Mouse (Mus musculus): ENCODE measurements around the gene Emsy.

The Emsy gene

DNA sequence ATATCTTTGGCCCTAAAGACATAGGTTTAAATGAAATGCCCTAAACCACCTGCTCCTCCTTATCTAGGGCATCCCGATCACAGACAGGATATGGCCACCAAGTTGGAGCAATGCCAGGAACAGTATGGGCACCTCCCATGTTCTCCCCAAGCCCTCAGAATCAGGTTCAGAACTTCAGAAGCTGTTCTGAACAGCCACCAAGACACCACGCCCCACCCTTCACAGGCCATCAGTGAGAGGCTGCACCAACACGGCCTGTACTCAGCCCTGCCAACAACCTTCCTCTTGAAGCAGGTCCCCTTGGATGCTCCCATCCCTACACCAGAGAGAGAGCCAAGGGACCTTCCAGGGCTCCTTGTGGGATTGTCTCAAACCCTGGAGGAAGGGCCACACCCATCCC is 112.0 kb downstream of the Emsy start:
- in situ Hi-C loops (cut with MboI; ENCODE audit: low sequenced_read_pairs): no loop called here

DNA sequence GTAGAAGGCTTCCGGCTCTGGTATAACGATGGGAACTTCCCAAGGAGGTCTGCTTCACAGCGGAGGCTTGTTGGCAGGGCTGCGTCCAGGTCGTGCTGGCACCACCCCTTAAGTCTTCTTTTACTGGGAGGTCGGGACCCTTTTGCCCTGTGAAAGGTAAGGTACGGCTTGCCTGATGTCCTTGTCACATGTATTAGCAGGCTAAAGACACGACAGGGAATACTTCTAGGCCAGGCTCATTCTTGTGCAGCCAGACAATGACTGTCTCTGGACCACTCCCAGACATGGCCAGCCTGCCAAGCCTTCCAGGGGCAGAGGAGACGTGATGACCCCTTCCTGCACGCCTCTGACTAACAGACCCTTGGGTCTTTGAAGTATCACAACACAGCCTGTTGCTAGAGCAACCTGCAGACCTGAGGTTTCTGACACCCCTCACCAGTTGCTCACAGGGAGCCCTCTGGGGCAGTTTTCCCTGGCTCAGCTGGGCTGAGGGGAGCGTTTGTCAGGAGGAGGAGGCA is 112.7 kb downstream of the Emsy start:
- in situ Hi-C loops (cut with MboI; ENCODE audit: low sequenced_read_pairs): no loop called here

DNA sequence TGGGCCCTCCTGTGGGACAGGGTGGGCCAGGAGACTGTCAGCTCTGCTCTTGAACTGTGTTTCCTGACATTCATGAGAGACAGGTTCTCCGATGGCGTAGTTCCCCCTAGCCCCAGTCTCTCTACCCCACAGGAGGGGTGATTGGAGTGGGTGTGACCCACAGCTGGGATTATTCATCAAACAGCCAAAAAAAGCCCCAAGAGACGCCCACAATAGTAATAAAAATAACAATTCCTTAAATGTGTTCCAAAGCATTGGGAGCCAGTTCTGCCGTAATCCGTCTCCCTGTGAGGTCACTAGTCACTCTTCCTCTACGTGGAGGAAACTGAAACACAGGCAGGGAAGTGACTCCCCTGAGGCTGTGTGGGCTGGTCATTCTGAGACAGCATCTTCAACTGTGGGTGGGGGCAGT is 113.8 kb downstream of the Emsy start:
- in situ Hi-C loops (cut with MboI; ENCODE audit: low sequenced_read_pairs): no loop called here

DNA sequence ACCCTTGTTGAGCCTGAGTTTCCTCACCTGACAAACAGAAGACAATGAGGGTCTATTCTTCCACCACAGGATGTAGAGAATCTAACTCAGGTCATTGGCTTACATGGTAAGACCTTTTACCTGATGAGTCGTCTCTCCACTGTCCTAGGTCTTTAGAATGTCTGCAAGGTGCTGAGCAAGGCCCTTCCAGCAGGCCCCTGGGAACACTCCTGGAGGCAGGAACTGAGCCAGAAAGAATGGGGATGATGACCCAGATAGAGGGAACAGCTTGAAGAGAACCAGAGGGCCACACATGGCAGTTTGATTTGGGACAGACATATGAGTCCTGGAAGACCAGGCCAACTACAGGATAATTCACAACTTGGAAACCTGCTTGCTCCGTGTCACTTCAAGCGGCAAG is 114.3 kb downstream of the Emsy start:
- in situ Hi-C loops (cut with MboI; ENCODE audit: low sequenced_read_pairs): no loop called here

DNA sequence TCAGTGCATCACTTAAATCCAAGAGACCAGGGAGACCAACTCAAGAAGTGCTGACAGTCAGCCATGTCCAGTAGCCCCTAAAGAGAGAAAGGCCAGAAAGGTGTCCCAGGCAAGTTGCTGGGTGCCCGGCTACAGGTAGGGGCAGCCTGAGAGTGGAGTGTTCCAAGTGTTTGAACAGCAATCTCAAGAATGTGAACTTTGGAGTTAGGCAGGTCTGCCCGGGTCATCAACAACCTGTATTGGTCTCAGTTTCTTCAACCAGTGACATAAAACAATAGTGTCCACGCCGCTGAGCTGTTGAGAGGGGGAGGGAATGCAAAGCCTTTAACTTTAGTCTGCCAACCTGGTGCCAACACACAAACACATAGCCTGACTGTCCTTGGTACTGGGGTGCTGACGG is 115.0 kb downstream of the Emsy start:
- in situ Hi-C loops (cut with MboI; ENCODE audit: low sequenced_read_pairs): no loop called here

DNA sequence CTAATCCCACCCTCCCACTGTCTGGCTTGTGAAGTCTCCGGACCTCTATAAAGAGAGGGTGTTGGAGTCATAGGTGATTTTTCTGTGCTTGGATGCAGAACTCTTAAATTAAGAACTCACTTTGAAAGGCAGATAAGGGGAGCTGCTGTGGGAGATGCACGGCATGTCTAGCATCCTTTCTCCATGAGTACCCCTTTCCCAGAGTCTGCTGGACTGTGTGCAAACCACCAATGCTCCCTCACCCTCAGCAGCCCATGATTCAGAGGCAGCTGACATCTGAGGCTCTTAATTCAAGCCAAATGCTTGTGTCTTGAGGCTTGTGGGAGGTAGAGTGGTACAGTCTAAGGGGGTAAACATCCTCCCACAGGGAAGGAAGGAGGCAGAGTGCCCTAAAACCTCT is 115.7 kb downstream of the Emsy start:
- in situ Hi-C loops (cut with MboI; ENCODE audit: low sequenced_read_pairs): no loop called here

DNA sequence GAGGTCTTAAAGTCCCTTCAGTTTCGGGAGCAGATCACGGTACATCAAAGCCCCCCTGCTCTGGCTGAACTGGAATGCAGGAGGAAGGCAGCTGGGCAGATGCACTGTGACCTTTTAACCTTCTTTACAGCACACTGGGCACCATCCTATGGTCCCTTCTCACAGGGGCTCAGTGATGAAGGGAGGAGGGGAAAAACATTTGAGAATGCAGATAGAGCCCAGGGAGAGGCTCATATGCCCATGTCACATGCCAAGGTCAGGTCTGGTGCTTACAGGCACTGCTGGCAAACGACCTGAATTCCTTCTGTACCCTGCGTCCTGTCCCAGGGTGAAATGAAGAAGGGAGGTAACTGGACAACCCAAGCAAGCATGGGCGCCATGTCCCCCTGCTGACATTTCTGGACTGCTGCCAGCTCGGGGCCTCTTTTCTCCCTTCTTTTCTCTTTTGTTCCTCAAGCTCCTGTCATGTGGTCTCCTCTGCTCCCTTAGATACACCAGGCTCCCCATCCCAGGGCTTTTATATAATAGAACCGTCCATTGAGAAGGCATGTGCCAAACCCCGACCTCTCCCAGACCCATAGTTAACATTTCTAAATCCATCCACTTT is 118.5 kb downstream of the Emsy start:
- in situ Hi-C loops (cut with MboI; ENCODE audit: low sequenced_read_pairs): no loop called here

DNA sequence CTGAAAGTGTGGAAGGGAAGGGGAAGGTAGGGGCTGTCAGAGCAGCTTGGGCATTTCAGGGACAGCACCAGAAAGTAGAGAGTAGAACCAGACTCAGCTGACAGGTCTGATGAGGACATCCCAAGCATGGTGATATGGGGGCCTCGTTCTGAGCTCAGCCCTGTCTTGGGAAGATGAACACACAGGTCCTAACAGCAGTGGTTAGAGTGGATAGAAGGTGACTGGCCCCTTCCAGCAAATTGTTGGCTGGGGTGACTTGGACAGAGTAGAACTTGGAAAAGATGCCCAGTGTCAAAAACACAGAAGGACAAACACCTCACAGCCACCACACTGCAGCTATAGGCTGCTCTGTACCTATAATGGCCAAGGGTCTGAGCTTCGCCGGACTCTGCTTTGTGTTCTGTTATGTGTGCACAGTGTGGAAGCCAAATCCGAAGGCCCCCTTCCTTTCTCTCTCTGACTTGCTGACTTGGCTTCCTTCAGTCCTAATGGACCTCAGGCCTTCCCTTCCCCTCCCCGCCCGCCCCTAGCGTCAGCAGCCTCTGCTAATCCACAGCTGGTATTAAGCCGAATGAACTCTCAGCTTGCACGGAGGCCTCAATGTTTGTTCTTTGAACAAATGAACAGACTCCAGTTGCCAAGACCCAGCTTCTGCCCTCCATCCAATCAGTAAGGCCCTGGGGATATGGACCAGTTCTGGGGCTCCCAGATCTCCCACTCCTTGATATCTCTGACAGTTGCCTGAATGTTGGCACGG is 119.2 kb downstream of the Emsy start:
- in situ Hi-C loops (cut with MboI; ENCODE audit: low sequenced_read_pairs): no loop called here

All from CH12F3 (cell line).